Mouse (Mus musculus) ovary, adult 2 months (tissue): Measurements from ENCODE around the gene Banf1. TPM values are rescaled to one million over a fixed set of nuclear protein-coding genes. Genes with fewer than 3 reads are reported as not detected.

ENCODE experiments used
- polyA plus RNA-seq: library from polyadenylated mRNA; depleted of rRNA; stranded (reverse); fragments of >200 nt; gene quantifications from 2 replicates; pipeline ENCODE4 v1.2.3, GENCODE M21; 2012; rRNA removed

Banf1 gene
- 123 and 155 TPM in 2 replicates for polyA plus RNA-seq

GRCm38 (mm10) chr19:5367053-5367359 is at the start of gene Banf1:
Banf1 (minus strand) TSS chr19:5367168.

GRCm38 (mm10) chr19:5402293-5402692 is 35.3 kb upstream of the Banf1 start, which contains the start of gene Tsga10ip:
Tsga10ip (minus strand) TSS chr19:5402526.

GRCm38 (mm10) chr19:5388588-5389242 is 21.7 kb upstream of the Banf1 start, which contains the start of gene Sart1:
Sart1 (minus strand) TSS chr19:5388703.

GRCm38 (mm10) chr19:5366175-5367052 is 554 bp downstream of the Banf1 start, which contains the start of gene Eif1ad:
Eif1ad (plus strand) TSS chr19:5366741.

GRCm38 (mm10) chr19:5349502-5349873 is 17.5 kb downstream of the Banf1 start, which contains the start of gene Cst6:
Cst6 (minus strand) TSS chr19:5349574.

GRCm38 (mm10) chr19:5335441-5335840 is 31.5 kb downstream of the Banf1 start, which contains the start of gene Catsper1:
Catsper1 (plus strand) TSS chr19:5335741.

Other genes with a start within 250 kb of the Banf1 start
- gene Klc2, start 248.6 kb downstream of the Banf1 start, polyA plus RNA-seq: 184 and 197 TPM in 2 replicates
- gene Pacs1, start 94.0 kb downstream of the Banf1 start, polyA plus RNA-seq: 59.2 and 59.9 TPM in 2 replicates
- 146 and 169 TPM in 2 replicates for gene Sf3b2, start 71.7 kb downstream of the Banf1 start, polyA plus RNA-seq
- gene Gal3st3, start 68.8 kb downstream of the Banf1 start, polyA plus RNA-seq: 0.67 and 0.79 TPM in 2 replicates
- not detected in 2 replicates for gene Catsper1, start 31.4 kb downstream of the Banf1 start, polyA plus RNA-seq
- 7.1 and 12.9 TPM in 2 replicates for gene Cst6, start 17.6 kb downstream of the Banf1 start, polyA plus RNA-seq
- 19.4 and 21.0 TPM in 2 replicates for gene Eif1ad, start 427 bp downstream of the Banf1 start, polyA plus RNA-seq
- gene Sart1, start 21.5 kb upstream of the Banf1 start, polyA plus RNA-seq: 15.7 and 18.4 TPM in 2 replicates
- gene Tsga10ip, start 35.4 kb upstream of the Banf1 start, polyA plus RNA-seq: 4.9 and 5.6 TPM in 2 replicates
- gene Drap1, start 57.8 kb upstream of the Banf1 start, polyA plus RNA-seq: 86.3 and 111 TPM in 2 replicates
- 115 and 124 TPM in 2 replicates for gene AI837181, start 58.0 kb upstream of the Banf1 start, polyA plus RNA-seq
- gene Fosl1, start 80.4 kb upstream of the Banf1 start, polyA plus RNA-seq: 4.3 and 7.9 TPM in 2 replicates
- 12.3 and 17.9 TPM in 2 replicates for gene Ccdc85b, start 90.7 kb upstream of the Banf1 start, polyA plus RNA-seq
- 118 and 164 TPM in 2 replicates for gene Fibp, start 93.4 kb upstream of the Banf1 start, polyA plus RNA-seq
- gene Ctsw, start 101.3 kb upstream of the Banf1 start, polyA plus RNA-seq: 1.5 and 2.4 TPM in 2 replicates
- 205 and 258 TPM in 2 replicates for gene Efemp2, start 106.8 kb upstream of the Banf1 start, polyA plus RNA-seq
- gene Mus81, start 121.2 kb upstream of the Banf1 start, polyA plus RNA-seq: 78.2 and 88.4 TPM in 2 replicates
- gene Cfl1, start 123.3 kb upstream of the Banf1 start, polyA plus RNA-seq: 447 and 670 TPM in 2 replicates
- gene 1700020D05Rik, start 136.6 kb upstream of the Banf1 start, polyA plus RNA-seq: 1.00 and 1.3 TPM in 2 replicates
- 17.6 and 19.1 TPM in 2 replicates for gene Snx32, start 143.4 kb upstream of the Banf1 start, polyA plus RNA-seq
- 0.87 and 1.1 TPM in 2 replicates for gene Ovol1, start 193.5 kb upstream of the Banf1 start, polyA plus RNA-seq
- 15.5 and 16.1 TPM in 2 replicates for gene Ap5b1, start 200.9 kb upstream of the Banf1 start, polyA plus RNA-seq
- gene Rnaseh2c, start 234.7 kb upstream of the Banf1 start, polyA plus RNA-seq: 93.6 and 93.9 TPM in 2 replicates
- gene Kat5, start 243.1 kb upstream of the Banf1 start, polyA plus RNA-seq: 56.6 and 61.2 TPM in 2 replicates